Mouse (Mus musculus): ENCODE data around the gene Nckap5.

DNA sequence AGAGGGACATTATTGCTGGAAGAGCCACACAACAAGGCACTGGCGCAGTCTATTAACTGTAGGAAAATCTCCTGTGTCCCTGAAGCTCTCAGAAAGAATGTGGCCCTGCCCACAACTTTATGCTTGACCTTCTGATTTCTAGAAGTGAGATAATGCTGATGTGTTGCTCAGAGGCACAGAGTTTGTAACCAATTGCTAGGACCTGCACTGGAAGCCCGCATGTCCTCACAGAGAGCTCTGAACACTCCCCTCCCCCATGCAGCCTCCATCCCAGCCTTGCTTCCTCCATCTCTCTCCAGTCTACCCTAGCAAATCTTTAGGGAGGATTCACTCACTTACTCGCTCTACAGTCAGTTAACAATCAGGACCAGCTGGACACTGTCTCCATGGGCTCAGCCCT is 346.9 kb downstream of the Nckap5 start:
- no peak for TF ChIP-seq GATA1 (IDR thresholded peaks at IDR 0.05; ENCODE audit: borderline replicate concordance, low read length)
- TF ChIP-seq FLI1 (IDR thresholded peaks at IDR 0.05; ENCODE audit: low read length), result no peak

Data from megakaryocyte, embryonic 14.5 days (primary cell).